Mouse (Mus musculus) kidney, embryonic 16.5 days (tissue): ENCODE measurements around the gene Tcf25. TPM values are rescaled to one million over a fixed set of nuclear protein-coding genes. Genes with fewer than 3 reads are reported as not detected.

Source experiments
- ATAC-seq: fragments of 200-750 bp; cut with Nextera tagmentation; 2 replicates; pipeline ENCODE4 v1.8.0; 2017; ENCODE audit warnings: moderate TSS enrichment; ENCODE audit not compliant: low FRiP score, low TSS enrichment
- H3K27ac ChIP-seq: fragments of 300-500 bp; sonication (generic); 2 replicates; pipeline ENCODE4 v1.5.1; 2014; ENCODE audit warnings: low read length
- H3K27me3 ChIP-seq: fragments of 300-500 bp; sonication (generic); 2 replicates; pipeline ENCODE4 v1.6.1; 2014; ENCODE audit warnings: low read length, control low read depth, mixed read lengths; ENCODE audit not compliant: insufficient read depth
- H3K36me3 ChIP-seq: fragments of 300-500 bp; sonication (generic); 2 replicates; pipeline ENCODE4 v1.6.1; 2014; ENCODE audit warnings: low read length, control low read depth, mixed read lengths; ENCODE audit not compliant: insufficient read depth
- H3K4me1 ChIP-seq: fragments of 300-500 bp; sonication (generic); 2 replicates; pipeline ENCODE4 v1.6.1; 2014; ENCODE audit warnings: low read length, control low read depth, mixed read lengths; ENCODE audit not compliant: insufficient read depth
- H3K4me2 ChIP-seq: fragments of 300-500 bp; sonication (generic); replicated peaks from 2 replicates; pipeline ENCODE4 v1.6.1; 2014; ENCODE audit warnings: low read depth, low read length
- H3K4me3 ChIP-seq: fragments of 300-500 bp; sonication (generic); 2 replicates; pipeline ENCODE4 v1.5.1; 2014; ENCODE audit warnings: mild to moderate bottlenecking, low read length
- H3K9ac ChIP-seq: fragments of 300-500 bp; sonication (generic); replicated peaks from 2 replicates; pipeline ENCODE4 v1.6.1; 2014; ENCODE audit warnings: low read length
- H3K9me3 ChIP-seq: fragments of 300-500 bp; sonication (generic); 2 replicates; pipeline ENCODE4 v1.6.1; 2016; ENCODE audit warnings: low read length, control low read depth
- WGBS: fragments of 180-500 bp; shearing (Covaris S2); extraction: QIAGEN DNeasy Blood & Tissue Kit; methylation state at CpG from one replicate; pipeline ENCODE4 v1.1.7; 2014; 5-methylcytosine and 5-hydroxymethylcytosine counted together
- polyA plus RNA-seq: library from polyadenylated mRNA; unstranded; fragments of >200 nt; fragmentation: Nextera tagmentation; extraction: Ambion mirVana; gene quantifications from 2 replicates; pipeline ENCODE4 v1.2.1, GENCODE M21; 2015

The Tcf25 gene
- 168 and 175 TPM in 2 replicates for polyA plus RNA-seq

DNA sequence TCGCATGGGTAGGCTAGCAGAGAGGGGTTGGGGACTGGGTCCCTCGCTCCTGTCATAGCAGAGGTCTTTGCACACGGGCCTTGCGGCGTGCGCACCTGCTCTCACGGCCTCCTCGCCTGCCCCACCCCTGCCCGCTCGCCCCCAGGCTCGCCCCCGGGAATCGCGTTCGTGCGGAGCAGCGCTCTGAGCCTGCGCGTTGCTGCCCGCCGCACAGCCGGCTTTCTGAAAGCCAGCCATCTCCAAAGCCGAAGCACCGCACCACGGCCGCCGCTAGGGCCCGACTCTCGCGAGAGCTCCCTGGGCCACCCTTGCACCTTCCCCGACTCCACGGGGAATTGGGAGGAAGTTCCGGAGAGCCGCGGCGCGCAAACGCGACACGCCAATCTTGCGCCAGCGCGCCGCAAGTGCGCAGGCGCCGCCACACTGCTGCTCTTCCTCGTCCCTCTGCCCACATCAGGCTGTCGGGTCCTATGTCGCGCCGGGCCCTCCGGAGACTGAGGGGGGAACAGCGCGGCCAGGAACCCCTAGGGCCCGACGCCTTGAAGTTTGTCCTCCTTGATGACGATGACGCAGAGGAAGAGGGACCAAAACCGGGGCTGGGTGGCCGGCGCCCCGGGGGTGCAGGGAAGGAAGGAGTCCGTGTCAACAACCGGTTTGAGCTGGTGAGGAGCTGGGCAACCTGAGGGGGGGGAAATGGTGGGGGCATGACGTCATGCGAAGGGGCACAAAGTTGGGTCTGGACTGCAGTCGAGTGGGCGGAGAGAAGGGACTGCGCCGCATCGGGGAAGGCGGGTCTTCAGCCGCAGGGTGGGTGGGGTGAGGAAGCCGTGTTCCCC, at the start of gene Tcf25:
TSS of gene Tcf25 (plus strand) at position 351 of the 836 bp plus-strand sequence.
- Histone ChIP-seq H3K4me1 (peaks cover 10% of the 10 kb centered on the region), H3K4me3 (peak within 1 kb of the TSS; percentile 95), H3K9me3 (no peaks in the 10 kb centered on the region), H3K36me3 (0 out of 2 replicates have a peak, but pooled peaks cover 8% of the 10 kb centered on the region), H3K9ac (peak within 1 kb of the TSS; percentile 96), H3K4me2 (peak within 1 kb of the TSS; percentile 86), H3K27ac (peak within 1 kb of the TSS; percentile 99), H3K27me3 (no peaks in the 10 kb centered on the region)
- WGBS = under 1% methylated on average over 71 of the region's 75 CpGs
- peak; percentile 91 for ATAC-seq

DNA sequence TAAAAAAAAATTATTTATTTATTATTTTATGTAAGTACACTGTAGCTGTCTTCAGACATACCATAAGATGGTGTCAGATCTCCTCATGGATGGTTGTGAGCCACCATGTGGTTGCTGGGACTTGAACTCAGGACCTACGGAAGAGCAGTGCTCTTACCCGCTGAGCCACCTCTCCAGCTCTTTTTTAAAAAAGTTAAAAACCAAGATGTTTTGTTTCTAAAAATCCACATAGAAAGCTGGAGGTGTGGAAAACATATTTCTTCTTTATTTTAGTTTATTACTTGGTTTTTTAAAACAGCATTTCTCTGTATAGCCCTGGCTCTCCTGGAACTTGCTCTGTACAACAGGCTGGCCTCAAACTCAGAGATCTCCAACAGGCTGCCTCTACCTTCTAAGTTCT, 45.0 kb upstream of the Tcf25 start:
- no peaks in the 10 kb centered on the region for H3K27me3 ChIP-seq
- no peak overlapping the region for H3K4me2 ChIP-seq
- no peaks in the 10 kb centered on the region for H3K9me3 ChIP-seq
- ATAC-seq = no peak
- no peak overlapping the region for H3K4me3 ChIP-seq
- WGBS = 95% methylated on average over 2 of the region's 2 CpGs
- no peak overlapping the region for H3K9ac ChIP-seq
- H3K27ac ChIP-seq = no peak overlapping the region
- peaks cover 16% of the 10 kb centered on the region for H3K4me1 ChIP-seq
- no peaks in the 10 kb centered on the region for H3K36me3 ChIP-seq

DNA sequence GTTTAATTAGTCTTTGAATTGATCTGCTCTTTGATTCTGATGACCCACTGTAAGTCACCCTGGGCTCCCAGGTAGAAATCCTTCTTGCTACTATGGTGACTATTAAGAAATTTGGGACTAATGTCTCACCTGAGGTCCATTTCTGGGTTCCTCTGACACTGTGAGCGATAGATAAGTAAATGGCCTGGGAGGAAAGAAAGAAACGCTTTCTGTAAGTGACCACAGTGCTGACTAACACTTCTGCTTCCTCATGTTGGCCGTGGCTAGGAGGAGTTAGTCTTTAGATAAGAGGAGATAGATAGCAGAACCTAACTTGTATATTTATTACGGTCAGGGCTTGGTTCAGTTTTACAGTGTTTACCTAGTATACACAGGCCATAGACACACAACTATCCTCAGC, 44.2 kb upstream of the Tcf25 start:
- Histone ChIP-seq H3K27ac (no peak overlapping the region), H3K9ac (no peak overlapping the region), H3K4me2 (no peak overlapping the region), H3K4me3 (no peak overlapping the region), H3K36me3 (no peaks in the 10 kb centered on the region), H3K9me3 (no peaks in the 10 kb centered on the region), H3K4me1 (peaks cover 16% of the 10 kb centered on the region), H3K27me3 (0 out of 2 replicates have a peak, but pooled peaks cover 3% of the 10 kb centered on the region)
- WGBS = 79% methylated on average over 4 of the region's 4 CpGs
- ATAC-seq = no peak

DNA sequence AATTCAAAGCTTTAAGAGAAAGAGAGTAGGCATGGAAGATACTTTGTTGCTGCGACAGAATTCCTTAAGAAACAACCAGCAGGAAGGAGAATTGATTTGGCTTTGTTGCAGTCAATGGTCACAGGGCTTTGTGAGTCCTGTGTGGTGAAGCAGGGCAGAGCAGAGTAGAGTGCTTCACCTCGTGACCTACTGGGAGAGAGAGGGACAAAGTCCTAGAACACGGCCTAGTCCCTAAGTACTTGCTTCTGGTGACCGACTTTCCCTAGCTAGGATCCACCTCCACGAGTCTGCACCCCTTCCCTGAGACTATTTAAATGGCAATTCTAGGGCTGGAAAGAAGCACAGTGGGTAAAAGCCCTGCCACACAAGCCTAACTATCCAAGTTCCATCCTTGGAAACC, 43.6 kb upstream of the Tcf25 start:
- Histone ChIP-seq H3K4me1 (peaks cover 16% of the 10 kb centered on the region), H3K36me3 (no peaks in the 10 kb centered on the region), H3K27ac (no peak overlapping the region), H3K9ac (no peak overlapping the region), H3K4me2 (no peak overlapping the region), H3K9me3 (no peaks in the 10 kb centered on the region), H3K27me3 (0 out of 2 replicates have a peak, but pooled peaks cover 3% of the 10 kb centered on the region), H3K4me3 (no peak overlapping the region)
- WGBS = 69% methylated on average over 5 of the region's 5 CpGs
- no peak for ATAC-seq

DNA sequence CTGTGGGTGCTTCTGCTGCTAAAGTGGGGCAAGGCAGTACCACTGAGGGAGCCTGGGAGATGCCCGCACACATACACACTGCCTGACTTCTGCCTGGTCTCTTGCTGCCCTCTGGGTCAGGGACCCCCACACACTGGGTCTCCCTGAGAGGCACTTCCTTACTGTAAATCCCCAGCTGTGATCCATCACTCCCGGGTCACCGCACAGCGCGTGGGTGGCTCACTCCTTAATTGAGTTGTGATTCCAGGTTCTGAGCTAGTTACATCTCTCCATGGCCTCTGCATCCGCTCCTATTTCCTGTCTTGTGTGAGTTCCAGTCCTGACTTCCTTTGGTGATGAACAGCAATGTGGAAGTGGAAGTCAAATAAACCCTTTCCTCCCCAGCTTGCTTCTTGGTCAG, 42.9 kb upstream of the Tcf25 start:
- no peaks in the 10 kb centered on the region for H3K36me3 ChIP-seq
- 18% methylated on average over 6 of the region's 6 CpGs for whole genome bisulfite sequencing
- H3K4me1 ChIP-seq = peaks cover 16% of the 10 kb centered on the region
- H3K9ac ChIP-seq = no peak overlapping the region
- H3K27me3 ChIP-seq = 0 out of 2 replicates have a peak, but pooled peaks cover 3% of the 10 kb centered on the region
- ATAC-seq = no peak
- H3K4me3 ChIP-seq = no peak overlapping the region
- no peak overlapping the region for H3K4me2 ChIP-seq
- no peaks in the 10 kb centered on the region for H3K9me3 ChIP-seq
- H3K27ac ChIP-seq = no peak overlapping the region

DNA sequence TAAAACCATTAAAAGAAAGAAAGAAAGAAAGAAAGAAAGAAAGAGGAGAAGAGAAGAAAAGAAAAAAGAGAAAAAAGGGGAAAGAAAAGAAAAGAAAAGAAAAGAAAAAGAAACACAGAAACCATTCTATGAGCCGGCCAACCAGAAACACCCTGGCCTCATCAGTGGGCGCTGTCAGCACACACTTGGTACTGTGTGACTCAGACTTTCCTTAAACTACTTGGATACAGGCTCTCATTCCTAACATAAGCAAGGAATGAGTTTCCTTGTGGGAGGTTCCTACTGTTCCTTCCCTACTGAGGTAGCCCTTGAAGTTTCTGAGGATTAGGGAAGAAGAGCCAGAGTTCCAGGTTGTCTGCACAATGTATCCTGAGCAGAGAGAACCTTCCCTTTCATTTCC, 42.3 kb upstream of the Tcf25 start:
- H3K4me2 ChIP-seq = no peak overlapping the region
- H3K27ac ChIP-seq = no peak overlapping the region
- 79% methylated on average over 2 of the region's 2 CpGs for WGBS
- no peak for ATAC-seq
- H3K9ac ChIP-seq = no peak overlapping the region
- peaks cover 16% of the 10 kb centered on the region for H3K4me1 ChIP-seq
- no peak overlapping the region for H3K4me3 ChIP-seq
- H3K9me3 ChIP-seq = no peaks in the 10 kb centered on the region
- no peaks in the 10 kb centered on the region for H3K36me3 ChIP-seq
- H3K27me3 ChIP-seq = 0 out of 2 replicates have a peak, but pooled peaks cover 3% of the 10 kb centered on the region

DNA sequence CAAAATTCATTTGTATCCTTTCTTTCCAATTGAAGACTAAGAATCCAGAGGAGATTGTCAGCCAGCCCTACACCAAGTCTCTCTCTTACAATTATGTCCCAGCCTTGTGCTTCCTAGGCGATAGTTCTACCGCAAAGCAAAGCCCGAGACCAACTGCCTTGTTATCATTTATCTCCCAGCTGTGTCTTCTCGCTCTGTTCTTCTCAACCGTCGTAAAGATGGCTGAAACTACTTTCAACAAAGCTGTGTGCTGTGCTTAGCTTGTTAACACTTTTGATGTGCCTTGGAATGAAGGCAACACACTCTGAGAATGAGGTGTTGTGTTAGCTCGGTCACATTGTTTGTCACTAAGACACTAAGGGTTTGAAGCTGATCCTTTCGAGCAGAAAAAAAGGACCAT, 41.7 kb upstream of the Tcf25 start:
- Histone ChIP-seq H3K4me2 (peak overlapping the region; percentile 84), H3K4me1 (peaks cover 16% of the 10 kb centered on the region), H3K36me3 (no peaks in the 10 kb centered on the region), H3K4me3 (peak overlapping the region; percentile 67; the same call in 1 of the 2 replicates), H3K27me3 (0 out of 2 replicates have a peak, but pooled peaks cover 3% of the 10 kb centered on the region), H3K9ac (no peak overlapping the region), H3K9me3 (no peaks in the 10 kb centered on the region), H3K27ac (no peak overlapping the region)
- ATAC-seq = no peak
- WGBS = 33% methylated on average over 8 of the region's 8 CpGs

DNA sequence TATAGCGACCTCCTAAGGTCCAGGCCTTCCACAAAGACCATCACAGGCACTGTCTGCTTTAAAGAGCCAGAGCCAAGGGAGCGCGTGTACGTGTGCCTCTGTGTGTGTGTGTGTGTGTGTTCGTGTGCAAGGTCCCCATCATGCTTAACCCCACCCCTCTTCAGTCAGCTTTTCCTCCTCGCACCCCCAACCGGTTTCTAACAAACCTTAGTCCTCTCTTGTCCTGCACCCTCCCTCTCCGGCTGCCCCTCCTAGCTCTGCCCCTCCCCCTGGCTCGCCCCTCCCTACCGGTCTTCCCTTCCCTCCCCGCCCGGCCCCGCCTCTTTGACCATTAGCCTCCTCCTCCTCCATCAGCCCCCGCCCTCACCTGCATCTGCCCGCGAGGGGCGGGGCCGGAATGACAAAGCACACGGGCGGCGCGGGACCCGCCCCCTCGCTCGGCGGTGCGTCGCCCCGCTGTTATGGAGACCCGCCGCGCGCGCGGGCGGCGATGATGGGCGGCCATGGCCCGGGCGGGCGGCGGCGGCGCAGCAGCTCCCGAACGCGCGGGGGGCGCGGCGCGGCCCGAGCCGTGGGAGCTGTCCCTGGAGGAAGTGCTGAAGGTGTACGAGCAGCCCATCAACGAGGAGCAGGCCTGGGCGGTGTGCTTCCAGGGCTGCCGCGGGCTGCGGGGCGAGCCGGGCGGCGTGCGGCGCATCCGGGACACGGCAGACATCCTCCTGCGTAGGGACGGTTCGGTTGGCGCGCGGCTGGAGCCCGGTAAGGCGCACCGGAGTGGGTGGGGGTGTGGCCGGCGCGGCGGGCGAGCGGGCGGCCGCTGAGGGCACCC, 41.1 kb upstream of the Tcf25 start, which contains the start of gene Spire2:
TSS of gene Spire2 (plus strand) at position 452 of the 829 bp plus-strand sequence.
- Histone ChIP-seq H3K4me2 (peak within 1 kb of the TSS; percentile 84), H3K4me3 (peak within 1 kb of the TSS; percentile 67), H3K9me3 (no peaks in the 10 kb centered on the region), H3K36me3 (no peaks in the 10 kb centered on the region), H3K27me3 (0 out of 2 replicates have a peak, but pooled peaks cover 3% of the 10 kb centered on the region), H3K4me1 (peaks cover 16% of the 10 kb centered on the region), H3K9ac (peak within 1 kb of the TSS; percentile 66), H3K27ac (no peak within 1 kb of the TSS)
- peak; percentile 89 for ATAC-seq
- 1% methylated on average over 71 of the region's 85 CpGs for WGBS

DNA sequence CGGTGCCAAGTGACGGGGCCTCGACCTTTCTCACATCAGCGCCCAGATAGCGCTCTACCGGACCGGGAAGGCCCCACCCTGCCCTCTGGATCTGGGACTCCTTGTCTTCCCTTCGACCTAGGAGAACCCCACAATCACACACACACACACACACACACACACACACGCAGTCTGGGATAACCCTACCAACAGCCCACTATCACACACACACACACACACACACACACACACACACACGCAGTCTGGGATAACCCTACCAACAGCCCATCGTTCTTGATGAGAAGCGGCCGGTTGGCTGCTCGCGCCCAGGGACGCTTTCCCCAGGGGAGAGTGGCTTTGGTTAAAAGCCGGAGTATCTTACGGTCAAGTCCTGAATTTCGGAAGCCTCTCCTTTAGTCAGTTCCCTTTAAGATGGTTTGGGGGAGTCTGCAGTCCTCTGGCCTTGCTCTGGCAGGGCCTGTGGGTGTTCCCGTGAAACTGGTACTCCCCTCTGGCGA, 40.4 kb upstream of the Tcf25 start:
- 3% methylated on average over 20 of the region's 21 CpGs for WGBS
- Histone ChIP-seq H3K4me2 (peak overlapping the region; percentile 84), H3K9me3 (no peaks in the 10 kb centered on the region), H3K4me1 (peaks cover 16% of the 10 kb centered on the region), H3K9ac (peak overlapping the region; percentile 66), H3K36me3 (no peaks in the 10 kb centered on the region), H3K27me3 (0 out of 2 replicates have a peak, but pooled peaks cover 3% of the 10 kb centered on the region), H3K27ac (no peak overlapping the region), H3K4me3 (peak overlapping the region; percentile 67)
- ATAC-seq = peak; percentile 64
